Mouse (Mus musculus): ENCODE measurements around the gene Degs2. TPM values are rescaled to one million over a fixed set of nuclear protein-coding genes. Genes with fewer than 3 reads are reported as not detected.

Gene Degs2
- polyA plus RNA-seq (2017; shearing (Covaris generic)) = 4.6 TPM

DNA sequence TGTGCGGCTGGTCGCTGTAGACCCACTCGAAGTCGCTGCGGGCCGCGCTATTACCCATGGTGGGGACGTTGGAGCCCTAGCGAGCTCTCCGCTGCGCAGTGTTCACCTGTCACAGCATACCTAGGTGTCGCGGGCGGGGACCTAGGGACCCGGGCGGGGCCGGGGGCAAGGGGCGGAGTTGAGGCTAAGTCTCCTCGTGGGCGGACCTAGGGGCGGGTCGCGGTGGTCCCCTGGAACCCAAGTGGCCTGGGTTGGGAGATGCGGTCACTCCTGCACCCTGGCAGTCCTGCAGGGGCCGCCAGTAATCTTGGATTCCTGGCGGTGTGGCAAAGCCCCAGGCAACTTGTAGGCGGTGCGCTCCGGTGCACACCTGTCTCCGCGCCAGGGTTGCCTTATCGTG, at the start of gene Degs2:
Degs2 (minus strand) TSS at position 131 of the 400 bp plus-strand sequence.

Other genes with a start within 250 kb of the Degs2 start
- 573 TPM for gene Evl, start 147.6 kb downstream of the Degs2 start, polyA plus RNA-seq (2017; shearing (Covaris generic))
- 8.0 TPM for gene Yy1, start 90.7 kb upstream of the Degs2 start, polyA plus RNA-seq (2017; shearing (Covaris generic))
- gene Slc25a29, start 133.6 kb upstream of the Degs2 start, polyA plus RNA-seq (2017; shearing (Covaris generic)) = 10.0 TPM
- gene Slc25a47, start 133.7 kb upstream of the Degs2 start, polyA plus RNA-seq (2017; shearing (Covaris generic)) = 1.7 TPM
- gene Wdr25, start 191.3 kb upstream of the Degs2 start, polyA plus RNA-seq (2017; shearing (Covaris generic)) = 10.4 TPM
- gene Wars, start 191.9 kb upstream of the Degs2 start, polyA plus RNA-seq (2017; shearing (Covaris generic)) = 108 TPM

Data from inflammation-experienced regulatory T-cells, adult 16 weeks (primary cell).